Mouse (Mus musculus): ENCODE measurements around the gene Stbd1.

GRCm38 (mm10) chr5:92604452-92605247, 1.8 kb downstream of the Stbd1 start:
- TF ChIP-seq CTCF (IDR thresholded peaks at IDR 0.05; ENCODE audit: low read depth, low read length) = no peak
- TF ChIP-seq GATA1 (IDR thresholded peaks at IDR 0.05; ENCODE audit: borderline replicate concordance, low read length) = no peak
- no peak for TF ChIP-seq POLR2AphosphoS5 (IDR thresholded peaks at IDR 0.05; ENCODE audit: insufficient replicate concordance, low read depth, low read length)
- TF ChIP-seq TAL1 (conservative IDR thresholded peaks at IDR 0.05; ENCODE audit: low read depth, low read length) = no peak

All from G1E (cell line).